Mouse (Mus musculus) brain, adult 2 months (tissue): ENCODE measurements around the gene Morn3.

Experiments used
- DNase-seq: peaks from one replicate; pipeline ENCODE4 v3.0.0; 2011; ENCODE audit warnings: low read depth, low spot score

The Morn3 gene

GRCm38 (mm10) chr5:122994303-122994846 is 52.4 kb downstream of the Morn3 start:
- DNase-seq = peak; percentile 92

- DNase-seq = no peak
These were observed 53.0 kb downstream of the Morn3 start for GRCm38 (mm10) chr5:122993811-122994210.

GRCm38 (mm10) chr5:122991350-122992004 is 55.3 kb downstream of the Morn3 start:
- no peak for DNase-seq

GRCm38 (mm10) chr5:122990411-122991160 is 56.2 kb downstream of the Morn3 start:
- peak; percentile 45 for DNase-seq

GRCm38 (mm10) chr5:122989551-122990330 is 57.1 kb downstream of the Morn3 start, which contains the start of gene Kdm2b:
Kdm2b (minus strand) TSS chr5:122989823.
- DNase-seq = peak; percentile 67

GRCm38 (mm10) chr5:122989001-122989525 is 57.8 kb downstream of the Morn3 start:
- DNase-seq = peak; percentile 86

GRCm38 (mm10) chr5:122988021-122988751 is 58.6 kb downstream of the Morn3 start:
- DNase-seq = peak; percentile 68

- DNase-seq = peak; percentile 61
These were observed 59.4 kb downstream of the Morn3 start for GRCm38 (mm10) chr5:122987211-122988020.

GRCm38 (mm10) chr5:122986091-122986493 is 60.7 kb downstream of the Morn3 start:
- DNase-seq = no peak
